Mouse (Mus musculus) cerebellum, adult (tissue): ENCODE data around the gene Dock3.
A peak's percentile ranks its signal among the peaks of the same experiment; 100 is the strongest.
"Not testable (repeated sequence)": the region's sequence is repeated elsewhere in the genome, so short reads cannot be mapped to it uniquely, and the experiment has no call there.

Experiments used
- ATAC-seq: cut with Nextera tagmentation; 2 replicates; pipeline ENCODE4 v1.9.2; 2017; ENCODE audit warnings: mild to moderate bottlenecking, moderate library complexity, mixed read lengths; ENCODE audit not compliant: insufficient number of reproducible peaks, low FRiP score, low TSS enrichment

The Dock3 gene

GRCm38 (mm10) chr9:107260429-107260828, 28.7 kb upstream of the Dock3 start:
- ATAC-seq, result 0 out of 2 replicates have a peak, but pooled peaks have one; percentile 9

DNA sequence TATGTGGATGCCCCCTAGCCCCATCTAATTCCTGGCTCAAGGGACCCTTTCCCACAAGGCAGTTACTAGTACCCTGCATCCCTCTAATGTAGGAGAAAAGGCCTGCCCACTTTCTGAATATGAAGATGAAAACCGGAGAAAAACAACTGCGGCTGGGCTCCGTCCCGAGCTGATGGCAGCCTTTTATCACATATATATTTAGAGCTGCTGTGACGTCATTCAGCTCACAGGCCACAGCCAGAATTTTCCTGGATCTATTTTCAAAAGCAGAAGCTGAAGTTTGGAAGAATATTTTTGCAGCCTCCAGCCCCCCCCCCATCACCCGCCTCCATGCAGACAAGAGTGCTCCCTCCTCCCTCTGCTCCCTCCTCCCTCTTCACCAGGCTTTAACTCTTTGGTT, 27.9 kb upstream of the Dock3 start:
- no peak for ATAC-seq

DNA sequence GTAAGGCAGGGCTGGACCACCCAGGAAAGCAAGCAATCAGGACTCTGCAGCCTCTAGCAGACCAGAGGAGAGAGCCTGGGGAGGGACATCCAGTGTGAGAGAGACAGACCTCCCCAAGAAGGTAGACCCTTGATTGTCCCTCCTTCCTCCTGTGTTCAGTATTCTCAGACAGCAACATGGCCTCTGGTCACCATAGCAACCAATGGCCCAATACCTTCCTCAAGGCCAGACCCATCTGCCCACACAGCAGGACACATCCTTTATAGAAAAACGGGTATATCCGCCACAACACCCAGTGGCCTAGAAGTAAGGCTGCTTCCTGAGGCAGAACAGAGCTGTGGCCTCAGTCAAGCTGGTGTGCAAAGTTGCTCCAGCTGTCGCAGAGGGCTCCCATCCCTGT, 23.9 kb upstream of the Dock3 start:
- ATAC-seq, result 0 out of 2 replicates have a peak, but pooled peaks have one; percentile 19

DNA sequence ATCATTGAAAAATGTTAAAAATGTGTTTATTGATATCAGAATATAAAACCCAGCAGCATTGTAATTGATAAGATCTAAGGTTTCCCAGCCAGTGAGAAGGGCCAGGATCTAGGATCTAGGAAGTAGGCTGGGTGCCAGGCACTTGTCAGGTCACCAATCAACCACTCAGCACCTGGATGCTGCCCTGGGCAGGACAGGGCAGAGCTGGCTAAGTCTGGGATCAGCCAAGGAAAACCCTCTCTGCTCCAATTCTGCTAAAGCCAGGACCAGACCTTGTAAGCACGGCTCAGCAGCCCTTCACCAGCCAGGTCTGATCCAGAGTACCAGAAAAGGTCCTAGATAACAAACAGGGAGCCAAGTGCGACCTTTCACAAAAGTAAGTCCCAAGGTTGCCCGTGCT, 23.2 kb upstream of the Dock3 start:
- ATAC-seq, result no peak

DNA sequence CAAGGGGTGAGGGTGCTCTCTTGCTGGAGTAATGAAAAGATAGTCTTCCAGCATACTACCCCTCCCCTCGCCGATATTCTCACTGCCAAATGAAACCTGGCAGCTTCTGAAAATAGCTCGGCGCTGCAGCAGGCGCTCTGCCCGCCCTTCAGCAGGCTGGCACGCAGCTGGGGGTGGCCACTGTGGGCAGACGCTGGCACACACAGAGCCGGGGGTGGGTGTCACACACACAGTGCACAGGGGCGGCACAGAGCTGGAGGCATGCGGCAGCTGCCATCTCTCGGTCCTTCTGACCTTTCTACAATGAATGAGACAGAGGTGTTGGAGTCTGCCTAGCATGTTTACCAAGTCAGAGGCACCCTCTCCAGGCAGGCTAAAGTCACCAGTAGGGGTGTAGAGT, 22.8 kb upstream of the Dock3 start:
- peak; percentile 63 for ATAC-seq

GRCm38 (mm10) chr9:107252164-107252563, 20.5 kb upstream of the Dock3 start:
- ATAC-seq, result no peak

DNA sequence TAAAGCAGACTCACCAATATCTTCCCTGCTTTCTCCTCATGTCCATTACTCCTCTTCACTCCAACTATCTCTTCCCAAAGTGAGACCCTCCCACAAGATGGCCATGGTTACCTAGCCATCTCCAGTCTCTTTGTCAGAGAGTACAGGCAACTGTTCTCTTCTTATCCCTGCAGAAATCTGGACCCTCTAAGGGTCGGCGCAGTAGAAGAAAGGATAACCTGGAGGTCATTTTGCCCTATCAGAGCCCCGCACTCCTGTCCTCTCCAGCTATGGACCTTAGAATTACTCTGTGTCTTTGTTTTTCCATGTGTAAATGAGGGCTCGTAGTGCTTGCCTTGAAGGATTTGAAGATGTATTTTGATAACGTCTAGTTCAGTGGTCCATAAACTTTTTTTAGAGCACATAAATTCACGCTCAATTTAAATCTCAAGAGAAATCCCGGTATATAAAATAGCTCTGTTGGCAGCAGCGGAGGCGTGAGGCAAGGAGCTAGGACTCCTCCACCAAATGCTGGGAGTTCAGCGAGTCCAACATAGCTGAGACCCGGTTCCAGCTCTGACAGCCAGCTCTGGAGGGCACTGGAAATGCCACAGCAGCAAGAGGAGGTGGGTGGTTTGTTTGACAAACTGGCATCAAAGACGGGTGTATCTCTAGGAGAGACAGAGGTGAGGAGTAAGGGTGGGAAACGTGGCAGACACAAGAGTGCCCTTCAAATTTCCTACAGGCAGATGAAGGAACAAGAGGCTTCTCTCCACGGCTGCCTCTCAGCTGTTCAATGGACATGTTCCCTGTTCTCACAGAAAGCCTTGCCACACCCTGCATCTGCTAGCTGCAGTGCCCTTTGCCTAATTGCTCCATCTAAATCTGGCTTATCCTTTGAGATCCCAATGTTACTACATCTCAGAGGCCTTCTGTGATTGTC, 19.0 kb upstream of the Dock3 start:
- no peak for ATAC-seq

GRCm38 (mm10) chr9:107249154-107249553, 17.4 kb upstream of the Dock3 start:
- ATAC-seq, result no peak

- no peak for ATAC-seq
Observed at GRCm38 (mm10) chr9:107246170-107246569, 14.5 kb upstream of the Dock3 start.

- no peak for ATAC-seq
Observed at GRCm38 (mm10) chr9:107245311-107245710, 13.6 kb upstream of the Dock3 start.

- no peak for ATAC-seq
Observed at GRCm38 (mm10) chr9:107236151-107236550, 4.4 kb upstream of the Dock3 start.

- ATAC-seq, result no peak
Observed at GRCm38 (mm10) chr9:107235261-107235660, 3.6 kb upstream of the Dock3 start.

- peak; percentile 29; the same call in 1 of the 2 replicates for ATAC-seq
Observed at GRCm38 (mm10) chr9:107232140-107232539, 431 bp upstream of the Dock3 start.

- ATAC-seq, result peak; percentile 75
Observed at GRCm38 (mm10) chr9:107230991-107231538, 644 bp downstream of the Dock3 start.

GRCm38 (mm10) chr9:107224597-107224996, 7.1 kb downstream of the Dock3 start:
- ATAC-seq, result peak; percentile 49; the same call in 1 of the 2 replicates

- ATAC-seq, result not testable (repeated sequence)
Observed at GRCm38 (mm10) chr9:107174831-107175230, 56.9 kb downstream of the Dock3 start.

DNA sequence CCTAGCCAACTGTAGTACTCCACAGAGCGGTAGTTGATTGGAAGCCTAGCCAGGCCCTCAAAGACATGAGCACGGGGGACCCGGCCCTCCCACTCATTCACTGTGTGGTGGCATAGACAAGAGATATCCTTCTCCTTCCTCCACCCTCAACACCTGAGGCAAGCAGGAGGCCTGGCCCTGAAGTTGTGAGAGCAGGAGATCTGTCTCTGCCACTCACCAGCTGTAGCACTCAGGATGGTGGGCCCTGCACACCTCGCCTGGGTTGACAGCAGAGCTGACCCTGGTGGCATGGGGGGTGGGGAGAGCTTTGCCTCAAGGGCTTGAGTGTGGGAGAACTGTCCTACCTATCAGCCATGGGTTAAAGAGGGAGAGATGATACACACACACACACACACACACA, 65.9 kb downstream of the Dock3 start:
- no peak for ATAC-seq

GRCm38 (mm10) chr9:107164825-107165224, 66.9 kb downstream of the Dock3 start:
- no peak for ATAC-seq

DNA sequence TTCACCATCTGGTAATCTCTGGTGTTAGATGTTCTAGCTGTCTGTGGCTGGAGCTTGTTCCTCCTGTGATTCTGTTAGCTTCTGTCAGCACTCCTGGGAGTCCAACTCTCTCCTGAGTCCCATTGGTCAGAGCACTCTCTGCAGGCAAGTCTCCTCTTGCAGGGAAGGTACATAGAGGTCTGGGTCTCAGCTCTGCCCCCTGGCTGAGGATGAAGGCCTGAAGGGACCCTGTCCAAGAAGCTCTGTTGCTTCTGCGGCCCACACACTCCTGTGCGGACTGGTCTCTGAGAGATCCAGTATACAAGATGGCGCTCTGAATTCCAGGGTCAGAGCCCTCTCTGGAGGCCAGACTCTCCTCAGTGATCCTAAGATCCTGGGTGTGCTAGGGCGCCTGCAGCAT, 75.3 kb downstream of the Dock3 start:
- not testable (repeated sequence) for ATAC-seq

- no peak for ATAC-seq
Observed at GRCm38 (mm10) chr9:107112791-107113190, 118.9 kb downstream of the Dock3 start.

DNA sequence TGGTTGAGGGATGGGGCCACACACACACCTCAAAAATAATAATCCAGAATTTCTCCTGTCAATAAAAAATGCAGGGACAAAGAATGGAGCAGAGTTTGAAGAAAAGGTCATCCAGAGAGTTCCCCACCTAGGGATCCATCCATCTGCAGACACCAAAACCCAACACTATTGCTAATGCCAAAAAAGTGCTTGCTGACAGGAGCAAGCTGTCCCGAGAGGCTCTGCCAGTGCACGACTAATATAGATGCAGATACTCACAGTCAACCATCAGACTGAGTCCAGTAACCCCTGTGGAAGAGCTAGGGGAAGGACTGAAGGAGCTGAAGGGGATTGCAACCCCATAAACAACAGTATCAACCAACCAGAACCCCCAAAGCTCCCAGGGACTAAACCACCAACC, 119.7 kb downstream of the Dock3 start:
- ATAC-seq, result peak; percentile 52; the same call in 1 of the 2 replicates

DNA sequence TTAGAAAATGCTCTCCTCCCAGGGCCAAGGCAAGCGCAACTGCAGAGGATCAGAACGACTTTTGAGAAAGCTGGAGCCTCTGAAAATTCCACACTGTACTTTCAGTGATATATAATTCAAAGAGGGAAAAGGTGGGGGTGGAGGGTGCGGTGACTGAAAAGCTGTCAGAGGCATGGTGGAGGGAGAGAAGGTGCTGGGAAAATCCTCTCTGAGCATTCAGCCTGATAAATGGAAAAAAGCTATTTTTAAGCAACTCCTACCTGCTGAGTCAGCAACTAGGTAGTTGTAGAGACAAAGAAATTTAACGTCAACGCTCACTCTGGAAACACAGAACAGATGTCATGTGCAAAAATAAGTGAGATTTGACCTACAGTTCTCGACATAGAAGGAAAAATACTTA, 132.2 kb downstream of the Dock3 start:
- no peak for ATAC-seq
